Mouse (Mus musculus) adrenal gland, adult 2 months (tissue): ENCODE measurements around the gene Scel. TPM values are rescaled to one million over a fixed set of nuclear protein-coding genes. Genes with fewer than 3 reads are reported as not detected.

Experiments used
- DNase-seq: peaks from one replicate; pipeline ENCODE4 v3.0.0; 2021
- polyA plus RNA-seq: library from polyadenylated mRNA; depleted of rRNA; stranded (reverse); fragments of >200 nt; gene quantifications from 2 replicates; pipeline ENCODE4 v1.2.3, GENCODE M21; 2012
- total RNA-seq, 2 experiments: library from RNA; stranded (reverse); gene quantifications; 2 replicates each; pipeline ENCODE4 v1.2.3; 2021

The Scel gene
- total and polyA plus RNA-seq, 3 experiments: 0.04 to 0.35 TPM; not detected in 1

GRCm38 (mm10) chr14:103513473-103513811, 300 bp downstream of the Scel start:
- no peak for DNase-seq

- no peak for DNase-seq
Observed at GRCm38 (mm10) chr14:103515419-103515818, 2.3 kb downstream of the Scel start.

GRCm38 (mm10) chr14:103526286-103526685, 13.1 kb downstream of the Scel start:
- no peak for DNase-seq

GRCm38 (mm10) chr14:103529733-103530367, 16.7 kb downstream of the Scel start:
- DNase-seq: no peak

- no peak for DNase-seq
Observed at GRCm38 (mm10) chr14:103531722-103532341, 18.7 kb downstream of the Scel start.

- no peak for DNase-seq
Observed at GRCm38 (mm10) chr14:103535511-103536024, 22.4 kb downstream of the Scel start.

GRCm38 (mm10) chr14:103536334-103536733, 23.2 kb downstream of the Scel start:
- no peak for DNase-seq

- peak; percentile 15 for DNase-seq
Observed at GRCm38 (mm10) chr14:103537355-103538056, 24.4 kb downstream of the Scel start.

- no peak for DNase-seq
Observed at GRCm38 (mm10) chr14:103539796-103540195, 26.7 kb downstream of the Scel start.

GRCm38 (mm10) chr14:103541679-103542078, 28.5 kb downstream of the Scel start:
- DNase-seq: no peak

GRCm38 (mm10) chr14:103543304-103544079, 30.4 kb downstream of the Scel start:
- no peak for DNase-seq

- peak; percentile 14 for DNase-seq
Observed at GRCm38 (mm10) chr14:103545734-103546133, 32.6 kb downstream of the Scel start.

- DNase-seq: no peak
Observed at GRCm38 (mm10) chr14:103546246-103546645, 33.1 kb downstream of the Scel start.

GRCm38 (mm10) chr14:103548220-103548619, 35.1 kb downstream of the Scel start:
- DNase-seq: no peak

- peak; percentile 77 for DNase-seq
Observed at GRCm38 (mm10) chr14:103550480-103550879, 37.3 kb downstream of the Scel start.

- DNase-seq: no peak
Observed at GRCm38 (mm10) chr14:103550921-103551320, 37.8 kb downstream of the Scel start.

- peak; percentile 8 for DNase-seq
Observed at GRCm38 (mm10) chr14:103551921-103552320, 38.8 kb downstream of the Scel start.

GRCm38 (mm10) chr14:103552379-103552778, 39.2 kb downstream of the Scel start:
- DNase-seq: no peak

GRCm38 (mm10) chr14:103556609-103557008, 43.5 kb downstream of the Scel start:
- no peak for DNase-seq

GRCm38 (mm10) chr14:103561383-103562096, 48.4 kb downstream of the Scel start:
- DNase-seq: no peak

- DNase-seq: peak; percentile 83
Observed at GRCm38 (mm10) chr14:103567957-103568356, 54.8 kb downstream of the Scel start.

- DNase-seq: no peak
Observed at GRCm38 (mm10) chr14:103568433-103568832, 55.3 kb downstream of the Scel start.
